Mouse (Mus musculus): ENCODE measurements around the gene Lypd6. TPM values are rescaled to one million over a fixed set of nuclear protein-coding genes. Genes with fewer than 3 reads are reported as not detected.

Gene Lypd6
- 4.4 and 5.5 TPM in 2 replicates for polyA plus RNA-seq (2015; fragmentation: Nextera tagmentation; extraction: Ambion mirVana)

DNA sequence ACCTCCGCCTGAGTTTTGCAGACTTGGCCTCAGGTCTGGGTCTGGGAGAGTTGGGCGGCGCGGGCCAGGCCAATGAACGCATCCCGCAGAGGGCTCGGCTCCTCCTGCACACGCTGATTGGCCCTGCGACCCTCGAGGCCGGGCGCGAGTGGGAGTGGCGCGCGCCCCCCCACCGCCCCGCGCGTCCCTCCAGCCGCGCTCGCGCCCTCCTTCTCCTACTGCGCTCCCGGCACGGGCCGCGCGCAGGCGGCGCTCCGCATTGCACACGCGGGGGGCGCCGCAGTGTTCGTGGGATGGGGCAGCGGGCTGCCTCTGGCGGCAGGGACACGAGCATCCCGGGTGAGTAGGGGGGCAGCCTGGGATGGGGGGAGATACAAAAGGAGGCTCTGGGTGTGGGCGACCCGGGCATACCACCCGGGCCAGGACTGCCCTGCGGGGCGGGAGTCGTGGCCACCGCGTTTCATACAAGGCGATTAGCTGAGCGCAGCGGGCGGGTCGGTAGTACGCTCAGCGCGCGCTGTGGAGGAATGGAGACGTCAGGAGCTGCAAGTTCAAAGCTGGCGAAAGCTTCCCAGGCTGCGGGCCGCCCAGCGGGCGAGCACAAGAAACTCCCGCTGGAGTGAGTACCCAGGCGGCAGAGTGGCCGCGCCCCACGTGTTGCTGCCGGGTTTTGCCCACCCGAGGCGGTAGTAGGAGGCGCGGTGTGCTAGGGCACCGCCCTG lies at the start of gene Lypd6:
TSS of gene Lypd6 (plus strand) at position 184 of the 722 bp plus-strand sequence.
- WGBS: 1% methylated on average over 76 of the region's 76 CpGs
- peaks cover 12% of the 10 kb centered on the region for H3K27me3 ChIP-seq
- H3K4me2 ChIP-seq: peak within 1 kb of the TSS; percentile 91
- no peaks in the 10 kb centered on the region for H3K9me3 ChIP-seq
- peak within 1 kb of the TSS; percentile 56 for H3K4me3 ChIP-seq
- H3K4me1 ChIP-seq (replicated peaks): peaks cover 13% of the 10 kb centered on the region
- H3K27ac ChIP-seq: no peak within 1 kb of the TSS
- peak within 1 kb of the TSS; percentile 65 for H3K9ac ChIP-seq
- no peaks in the 10 kb centered on the region for H3K36me3 ChIP-seq
- ATAC-seq (ENCODE audit: low FRiP score): peak; percentile 97

DNA sequence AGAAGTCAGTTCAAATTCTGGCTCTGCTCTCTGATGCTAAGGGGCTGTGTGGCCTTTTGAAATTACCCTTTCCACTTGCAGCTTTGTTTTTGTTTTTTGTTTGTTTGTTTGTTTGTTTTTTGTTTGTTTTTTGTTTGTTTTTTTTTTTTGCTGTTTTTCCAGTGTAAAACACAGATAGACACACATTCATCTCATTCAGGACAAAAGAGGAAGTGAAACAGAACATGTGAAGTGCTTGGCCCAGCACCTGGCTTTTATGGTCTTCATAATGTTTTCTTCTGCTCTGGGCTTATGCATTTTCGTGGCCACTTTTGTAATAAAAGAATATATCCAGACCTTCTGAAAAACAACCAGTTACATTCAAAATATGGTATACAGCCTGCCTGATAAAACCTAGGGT lies 46.8 kb upstream of the Lypd6 start:
- no peak overlapping the region for H3K9ac ChIP-seq
- H3K4me3 ChIP-seq: no peak overlapping the region
- H3K27ac ChIP-seq: no peak overlapping the region
- no peaks in the 10 kb centered on the region for H3K27me3 ChIP-seq
- H3K4me2 ChIP-seq: no peak overlapping the region
- no peaks in the 10 kb centered on the region for H3K36me3 ChIP-seq
- ATAC-seq (ENCODE audit: low FRiP score): no peak
- no peaks in the 10 kb centered on the region for H3K4me1 ChIP-seq (replicated peaks)
- WGBS: 91% methylated on average over 1 of the region's 1 CpGs
- no peaks in the 10 kb centered on the region for H3K9me3 ChIP-seq

DNA sequence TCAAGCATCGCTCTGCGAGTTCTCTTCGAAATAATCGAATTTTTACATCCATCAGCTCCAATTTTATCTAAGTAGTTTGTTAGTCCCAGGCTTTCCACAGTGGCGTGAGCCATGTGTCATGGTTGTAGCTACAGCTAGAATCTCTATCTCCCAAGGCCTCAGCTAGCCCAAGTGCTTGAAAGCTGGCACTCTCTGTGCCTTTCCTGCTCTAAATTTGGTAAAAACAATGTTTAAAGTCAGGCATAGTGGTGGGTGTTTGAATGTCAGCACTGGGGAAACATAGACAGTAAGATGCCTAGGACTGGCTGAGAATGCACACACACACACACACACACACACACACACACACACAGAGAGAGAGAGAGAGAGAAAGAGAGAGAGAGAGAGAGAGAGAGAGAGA lies 40.7 kb upstream of the Lypd6 start:
- Histone ChIP-seq H3K4me1 (replicated peaks) (no peaks in the 10 kb centered on the region), H3K27ac (no peak overlapping the region), H3K4me3 (no peak overlapping the region), H3K9me3 (no peaks in the 10 kb centered on the region), H3K9ac (no peak overlapping the region), H3K36me3 (no peaks in the 10 kb centered on the region), H3K4me2 (no peak overlapping the region), H3K27me3 (no peaks in the 10 kb centered on the region)
- ATAC-seq (ENCODE audit: low FRiP score): no peak
- 90% methylated on average over 5 of the region's 5 CpGs for WGBS

DNA sequence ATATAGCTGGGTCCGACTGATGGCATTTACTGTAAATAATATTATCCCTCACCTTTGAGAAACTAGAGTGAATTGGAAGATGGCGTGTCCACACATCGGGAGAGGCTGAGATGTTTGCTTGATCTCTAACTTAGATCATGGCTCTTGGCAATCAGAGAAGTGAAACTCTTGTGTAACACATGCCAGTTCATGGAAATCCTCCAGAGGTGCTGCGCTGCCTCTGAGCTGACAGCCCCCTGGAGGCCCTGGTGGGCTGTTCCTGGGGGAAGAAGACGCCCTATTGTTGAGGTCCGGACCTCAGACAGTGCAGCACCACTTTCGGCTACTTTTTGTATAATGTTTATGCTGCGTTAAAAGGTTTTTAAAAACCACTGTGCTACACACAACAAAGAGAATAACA lies 37.3 kb upstream of the Lypd6 start:
- Histone ChIP-seq H3K27ac (no peak overlapping the region), H3K36me3 (no peaks in the 10 kb centered on the region), H3K4me1 (replicated peaks) (no peaks in the 10 kb centered on the region), H3K4me3 (no peak overlapping the region), H3K9ac (no peak overlapping the region), H3K4me2 (no peak overlapping the region), H3K9me3 (no peaks in the 10 kb centered on the region), H3K27me3 (no peaks in the 10 kb centered on the region)
- 70% methylated on average over 8 of the region's 8 CpGs for WGBS
- ATAC-seq (ENCODE audit: low FRiP score): no peak

DNA sequence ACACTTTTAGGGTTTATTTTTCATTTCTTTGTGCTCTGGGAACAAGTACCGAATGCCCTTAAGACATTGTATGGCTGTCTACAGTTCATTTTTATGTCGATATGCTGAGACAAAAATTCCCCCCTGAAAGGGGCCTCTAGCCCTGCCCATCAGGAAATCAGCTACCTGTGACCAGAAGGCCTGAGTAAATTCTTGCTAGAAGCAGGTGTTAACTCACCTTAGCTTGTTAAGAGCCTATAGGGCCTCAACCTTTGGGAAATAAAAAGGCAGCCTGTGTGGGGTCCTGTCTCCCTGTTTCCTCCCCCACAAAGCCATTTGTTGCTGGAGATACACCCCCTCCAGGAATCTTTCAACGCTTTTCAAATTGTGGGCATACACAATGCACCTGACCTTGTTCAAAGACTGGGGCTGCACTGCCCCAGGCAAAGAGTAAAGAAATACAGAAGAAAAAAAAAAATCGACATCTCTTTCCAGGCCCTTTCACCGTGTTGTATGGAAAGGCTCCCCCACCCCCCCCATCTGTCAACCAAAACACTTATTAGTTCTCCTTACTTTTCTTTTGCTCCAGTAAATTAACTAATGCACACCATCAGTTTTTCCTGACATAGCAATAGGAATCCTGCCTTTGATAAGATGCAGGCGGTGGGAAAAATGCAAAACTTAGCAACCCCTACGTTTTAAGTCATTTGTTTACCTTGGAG lies 21.9 kb upstream of the Lypd6 start:
- H3K4me1 ChIP-seq (replicated peaks): no peaks in the 10 kb centered on the region; the same call in 1 of the 2 replicates
- no peak overlapping the region for H3K9ac ChIP-seq
- H3K27ac ChIP-seq: no peak overlapping the region
- 47% methylated on average over 7 of the region's 7 CpGs for WGBS
- no peaks in the 10 kb centered on the region for H3K9me3 ChIP-seq
- H3K36me3 ChIP-seq: no peaks in the 10 kb centered on the region
- H3K4me3 ChIP-seq: no peak overlapping the region
- no peak for ATAC-seq (ENCODE audit: low FRiP score)
- H3K4me2 ChIP-seq: no peak overlapping the region
- H3K27me3 ChIP-seq: no peaks in the 10 kb centered on the region

DNA sequence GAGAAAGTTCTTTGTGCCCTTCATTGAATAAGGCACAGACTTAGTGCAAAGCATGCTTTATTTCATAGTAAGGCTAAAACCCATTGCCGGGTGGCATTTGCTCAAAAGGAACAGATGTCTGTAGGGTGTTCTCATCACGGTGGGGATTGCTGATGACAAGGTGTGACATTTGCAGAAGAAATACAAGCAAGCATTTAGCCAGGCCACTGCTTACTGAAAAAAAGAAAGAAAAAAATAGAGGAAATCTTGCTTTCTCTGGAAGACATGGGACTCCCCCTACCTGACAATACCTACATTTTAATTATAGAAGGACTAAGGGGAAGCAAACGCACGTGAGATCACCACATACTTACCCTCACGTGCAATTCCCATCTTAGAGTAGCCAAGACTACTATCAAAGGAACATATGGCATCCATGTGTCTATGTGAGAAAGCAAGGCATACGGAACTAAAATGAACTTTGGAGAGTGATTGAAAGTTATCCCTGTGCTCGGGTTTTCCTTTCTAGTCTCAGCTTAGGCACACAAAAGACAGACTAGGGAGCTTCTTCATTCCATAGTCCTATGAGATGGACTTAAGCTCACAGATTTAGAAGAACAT lies 21.3 kb upstream of the Lypd6 start:
- WGBS: 67% methylated on average over 7 of the region's 7 CpGs
- no peak for ATAC-seq (ENCODE audit: low FRiP score)
- no peaks in the 10 kb centered on the region for H3K27me3 ChIP-seq
- H3K9ac ChIP-seq: no peak overlapping the region
- no peaks in the 10 kb centered on the region; the same call in 1 of the 2 replicates for H3K4me1 ChIP-seq (replicated peaks)
- H3K27ac ChIP-seq: no peak overlapping the region
- no peaks in the 10 kb centered on the region for H3K36me3 ChIP-seq
- no peak overlapping the region for H3K4me3 ChIP-seq
- no peaks in the 10 kb centered on the region for H3K9me3 ChIP-seq
- no peak overlapping the region for H3K4me2 ChIP-seq

DNA sequence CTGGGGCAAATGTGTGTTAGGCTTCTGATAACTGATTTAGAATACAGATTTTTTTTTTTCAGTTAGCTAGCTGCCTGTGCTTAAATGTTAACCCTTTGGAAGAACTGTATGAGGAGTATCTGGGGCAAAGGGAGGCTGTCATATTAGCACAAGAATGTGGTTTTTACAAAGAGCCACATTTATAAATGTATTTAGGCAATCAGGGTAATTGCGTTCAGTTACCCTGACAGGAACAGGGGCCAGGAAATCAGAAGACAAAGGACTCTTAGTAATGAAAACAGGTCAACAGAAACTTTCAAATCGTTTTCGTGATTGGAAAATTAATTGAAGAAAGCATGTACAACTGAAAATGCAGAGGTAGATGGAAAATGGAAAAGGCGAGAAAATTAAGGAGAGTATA lies 20.4 kb upstream of the Lypd6 start:
- H3K9ac ChIP-seq: no peak overlapping the region
- no peaks in the 10 kb centered on the region for H3K9me3 ChIP-seq
- H3K4me1 ChIP-seq (replicated peaks): no peaks in the 10 kb centered on the region; the same call in 1 of the 2 replicates
- H3K4me3 ChIP-seq: no peak overlapping the region
- H3K27me3 ChIP-seq: no peaks in the 10 kb centered on the region
- no peaks in the 10 kb centered on the region for H3K36me3 ChIP-seq
- H3K4me2 ChIP-seq: no peak overlapping the region
- no peak overlapping the region for H3K27ac ChIP-seq
- WGBS: 85% methylated on average over 4 of the region's 4 CpGs
- ATAC-seq (ENCODE audit: low FRiP score): no peak

DNA sequence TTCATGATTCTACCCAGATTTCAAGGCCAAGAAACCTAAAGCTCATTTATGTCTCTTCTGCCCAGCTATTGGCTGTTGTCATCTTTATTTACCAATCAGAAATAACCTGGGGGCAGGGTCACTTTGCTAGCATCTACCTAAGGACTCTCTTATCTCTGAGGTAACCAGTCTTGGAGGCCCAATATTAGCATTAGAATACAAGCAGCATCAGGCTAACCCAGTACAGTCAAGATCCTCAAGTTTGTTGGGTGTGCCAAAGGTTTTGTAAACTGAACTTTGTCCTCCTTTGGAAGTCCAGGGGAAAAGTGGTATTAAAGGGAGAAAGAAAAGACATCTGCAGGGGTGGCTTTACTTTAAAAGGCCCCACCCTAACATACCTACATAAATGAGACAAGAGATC lies 17.8 kb upstream of the Lypd6 start:
- Histone ChIP-seq H3K9me3 (no peaks in the 10 kb centered on the region), H3K36me3 (no peaks in the 10 kb centered on the region), H3K4me1 (replicated peaks) (no peaks in the 10 kb centered on the region; the same call in 1 of the 2 replicates), H3K9ac (no peak overlapping the region), H3K27ac (no peak overlapping the region), H3K4me2 (no peak overlapping the region), H3K27me3 (no peaks in the 10 kb centered on the region), H3K4me3 (no peak overlapping the region)
- no peak for ATAC-seq (ENCODE audit: low FRiP score)

DNA sequence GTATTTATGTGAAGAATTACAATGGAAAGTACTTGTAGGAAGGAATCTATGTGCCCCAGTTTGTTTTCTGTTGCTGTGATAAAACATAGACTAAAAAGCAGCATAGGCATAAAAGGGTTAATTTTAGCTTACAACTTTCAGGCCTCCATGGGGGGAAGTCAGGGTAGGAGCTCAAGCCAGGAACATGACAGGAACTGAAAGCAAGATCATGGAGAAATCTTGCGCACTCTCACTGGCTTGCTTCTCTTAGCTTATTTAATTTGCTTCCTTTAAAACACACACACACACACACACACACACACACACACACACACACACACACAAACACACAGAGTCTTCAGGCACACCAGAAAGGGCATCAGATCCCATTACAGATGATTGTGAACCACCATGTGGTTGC lies 12.3 kb upstream of the Lypd6 start:
- no peak overlapping the region for H3K9ac ChIP-seq
- WGBS: 89% methylated on average over 1 of the region's 1 CpGs
- H3K36me3 ChIP-seq: no peaks in the 10 kb centered on the region
- H3K27me3 ChIP-seq: no peaks in the 10 kb centered on the region
- no peak for ATAC-seq (ENCODE audit: low FRiP score)
- no peaks in the 10 kb centered on the region for H3K4me1 ChIP-seq (replicated peaks)
- no peak overlapping the region for H3K4me2 ChIP-seq
- H3K27ac ChIP-seq: no peak overlapping the region
- no peaks in the 10 kb centered on the region for H3K9me3 ChIP-seq
- H3K4me3 ChIP-seq: no peak overlapping the region

DNA sequence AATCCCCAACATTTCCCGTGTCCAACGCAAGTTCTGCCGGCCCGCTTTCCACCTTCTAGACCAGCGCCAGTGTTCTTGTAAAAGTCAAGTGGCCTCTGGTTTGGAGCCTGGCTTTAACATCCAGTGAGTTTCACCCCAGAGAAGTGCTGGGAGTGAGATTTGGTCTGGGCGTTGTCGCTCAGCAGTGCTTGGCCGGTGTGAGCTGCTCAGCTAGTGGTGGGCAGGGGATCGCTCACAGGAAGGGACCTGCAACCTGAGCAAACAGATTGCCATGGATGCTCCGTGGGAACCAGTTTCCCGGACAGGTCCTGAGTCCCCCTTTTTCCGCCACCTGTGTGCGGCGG lies 355 bp upstream of the Lypd6 start:
- Histone ChIP-seq H3K27ac (no peak overlapping the region), H3K9me3 (no peaks in the 10 kb centered on the region), H3K9ac (0 out of 2 replicates have a peak overlapping the region, but pooled peaks have one; percentile 46), H3K27me3 (peaks cover 12% of the 10 kb centered on the region), H3K36me3 (no peaks in the 10 kb centered on the region), H3K4me2 (peak overlapping the region; percentile 91), H3K4me3 (peak overlapping the region; percentile 56), H3K4me1 (replicated peaks) (peaks cover 13% of the 10 kb centered on the region)
- 1% methylated on average over 14 of the region's 14 CpGs for WGBS
- peak; percentile 75 for ATAC-seq (ENCODE audit: low FRiP score)

DNA sequence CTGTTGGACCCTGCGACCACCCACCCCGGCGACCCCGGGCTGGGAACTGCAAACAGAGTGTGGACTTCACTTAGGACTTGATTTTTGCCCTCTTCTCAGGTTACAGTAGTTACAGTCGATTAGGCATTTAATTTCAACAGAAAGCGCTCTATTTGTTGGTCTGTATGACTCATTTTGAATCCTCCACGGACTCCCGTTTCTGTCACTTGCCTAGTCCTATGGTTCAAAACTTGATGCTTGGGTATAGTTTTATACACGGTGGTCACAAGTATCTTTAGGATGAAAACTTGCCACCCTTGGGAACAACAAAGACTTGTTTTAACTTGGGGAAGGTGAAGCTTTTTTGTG lies 713 bp downstream of the Lypd6 start:
- Histone ChIP-seq H3K27ac (no peak overlapping the region), H3K4me3 (peak overlapping the region; percentile 56), H3K9me3 (no peaks in the 10 kb centered on the region), H3K4me1 (replicated peaks) (peaks cover 13% of the 10 kb centered on the region), H3K27me3 (peaks cover 12% of the 10 kb centered on the region), H3K4me2 (peak overlapping the region; percentile 91), H3K36me3 (no peaks in the 10 kb centered on the region), H3K9ac (peak overlapping the region; percentile 65)
- no peak for ATAC-seq (ENCODE audit: low FRiP score)
- whole genome bisulfite sequencing: 3% methylated on average over 9 of the region's 9 CpGs

DNA sequence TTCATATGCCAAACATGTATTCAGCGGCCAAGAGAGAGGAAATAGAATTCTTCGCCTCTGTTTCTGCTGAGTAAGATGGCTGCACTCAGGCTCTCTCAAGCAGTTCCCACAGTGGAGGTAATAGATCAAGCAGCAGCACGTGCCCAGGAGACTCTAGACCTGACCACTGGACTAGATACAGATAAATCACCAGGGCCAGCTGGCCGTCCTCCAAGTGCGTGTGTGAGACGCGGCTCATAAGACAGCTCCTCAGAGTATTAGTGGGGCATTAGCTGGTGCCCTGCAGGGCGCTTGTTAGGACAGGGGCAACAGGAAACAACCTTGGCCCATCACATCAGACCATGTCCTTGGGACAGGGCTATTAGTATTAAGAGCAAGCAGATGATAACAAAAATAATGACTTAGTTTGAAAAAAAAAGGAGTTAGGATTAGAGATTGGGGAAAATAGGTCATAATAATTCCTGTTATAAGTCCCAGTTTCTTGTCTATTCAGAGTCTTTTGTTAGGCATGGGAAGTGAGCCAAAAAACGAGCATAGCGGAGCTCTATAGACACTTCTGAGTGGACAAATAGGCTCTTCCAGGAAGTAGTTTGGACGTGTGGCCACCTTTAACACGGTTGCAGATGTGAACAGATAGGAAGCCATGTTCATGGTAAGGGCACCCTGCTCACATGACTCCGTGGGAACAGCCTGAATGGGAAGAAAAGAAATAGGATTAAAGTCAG lies 3.5 kb downstream of the Lypd6 start:
- Histone ChIP-seq H3K9me3 (no peaks in the 10 kb centered on the region), H3K4me3 (no peak overlapping the region), H3K27me3 (peaks cover 12% of the 10 kb centered on the region), H3K27ac (no peak overlapping the region), H3K4me2 (no peak overlapping the region), H3K4me1 (replicated peaks) (peaks cover 13% of the 10 kb centered on the region), H3K36me3 (no peaks in the 10 kb centered on the region), H3K9ac (no peak overlapping the region)
- ATAC-seq (ENCODE audit: low FRiP score): no peak
- WGBS: 62% methylated on average over 13 of the region's 13 CpGs
